Mouse (Mus musculus) C2C12 (cell line): ENCODE data around the gene Swi5.

Experiments used
- CTCF ChIP-seq: IDR thresholded peaks from one replicate; pipeline ENCODE4 v1.5.1; 2011; ENCODE audit not compliant: control insufficient read depth, insufficient read depth, insufficient read length
- FOSL1 ChIP-seq: IDR thresholded peaks from one replicate; pipeline ENCODE4 v1.8.0; 2011; ENCODE audit warnings: mild to moderate bottlenecking, low read length; ENCODE audit not compliant: poor library complexity, insufficient read depth, severe bottlenecking
- MYOD1 ChIP-seq: IDR thresholded peaks from one replicate; pipeline ENCODE4 v1.6.1; 2011; ENCODE audit warnings: low read depth; ENCODE audit not compliant: control insufficient read depth, insufficient read length
- USF1 ChIP-seq: IDR thresholded peaks from one replicate; pipeline ENCODE4 v1.6.1; 2011; ENCODE audit warnings: low read depth, mild to moderate bottlenecking, control low read depth, moderate library complexity

DNA sequence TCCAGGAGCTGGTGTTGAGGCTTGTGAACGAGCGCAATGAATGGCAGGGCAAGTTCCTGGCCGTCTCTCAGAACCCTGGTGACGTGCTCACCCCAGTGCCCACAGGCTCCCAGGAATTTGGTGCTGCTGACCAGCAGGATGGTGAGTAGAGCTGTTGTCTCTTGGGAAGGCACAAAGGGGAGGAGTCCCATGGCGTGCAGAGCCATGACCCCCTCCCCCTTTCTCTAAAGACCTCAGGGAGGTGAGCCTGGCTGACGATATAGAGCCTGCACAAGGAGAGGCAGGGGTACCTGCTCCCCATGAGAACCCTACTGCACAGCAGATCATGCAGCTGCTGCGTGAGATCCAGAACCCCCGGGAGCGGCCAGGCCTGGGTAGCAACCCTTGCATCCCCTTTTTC, 18.3 kb upstream of the Swi5 start:
- no peak for TF ChIP-seq CTCF
- TF ChIP-seq USF1 = no peak
- no peak for TF ChIP-seq FOSL1
- TF ChIP-seq MYOD1 = no peak
